Mouse (Mus musculus): ENCODE results near the gene Cacng4. TPM values are rescaled to one million over a fixed set of nuclear protein-coding genes. Genes with fewer than 3 reads are reported as not detected.

The Cacng4 gene
- total RNA-seq, 1 experiment = 0.98 TPM

GRCm38 (mm10) chr11:107743100-107743499, 51.3 kb downstream of the Cacng4 start:
- H3K4me1 ChIP-seq (ENCODE audit: control insufficient read depth in 2 of 2, insufficient read depth in 2 of 2, low read length in 2 of 2, poor library complexity in 1 of 2) = peaks cover 0 to 2% of the 10 kb centered on the region in 2 experiments; a peak in 1 of 4 replicates
- DNase-seq (ENCODE audit: low read depth, low spot score) = no peak
- no peaks in the 10 kb centered on the region for H3K36me3 ChIP-seq (ENCODE audit: control insufficient read depth, insufficient read depth, low read length, poor library complexity, severe bottlenecking)
- TF ChIP-seq ZNF384 (IDR thresholded peaks at IDR 0.05; ENCODE audit: low read depth, low read length) = no peak
- no peak for TF ChIP-seq ZC3H11A (IDR thresholded peaks at IDR 0.05; ENCODE audit: borderline replicate concordance, low read depth, low read length)
- no peak for TF ChIP-seq CHD2 (IDR thresholded peaks at IDR 0.05; ENCODE audit: low read depth, low read length)
- TF ChIP-seq HCFC1 (IDR thresholded peaks at IDR 0.05; ENCODE audit: borderline replicate concordance, insufficient read depth, low read length) = no peak
- no peak for TF ChIP-seq MAFK (IDR thresholded peaks at IDR 0.05; ENCODE audit: insufficient read depth, low read depth, low read length)
- no peak overlapping the region for H3K9ac ChIP-seq (ENCODE audit: insufficient read depth, low read depth, low read length, poor library complexity, severe bottlenecking)
- in situ Hi-C loops (cut with MboI; ENCODE audit: low sequenced_read_pairs in 2 of 2, unreplicated experiment in 2 of 2) = no loop called here
- no peak overlapping the region for H3K4me3 ChIP-seq (ENCODE audit: insufficient read depth in 1 of 2, low read depth in 1 of 2, low read length in 2 of 2, poor library complexity in 1 of 2, severe bottlenecking in 1 of 2)
- H3K27ac ChIP-seq (ENCODE audit: insufficient read depth, low read depth, low read length, poor library complexity, severe bottlenecking) = no peak overlapping the region
- H3K9me3 ChIP-seq (ENCODE audit: control insufficient read depth, insufficient read depth, low read depth, low read length) = no peaks in the 10 kb centered on the region

GRCm38 (mm10) chr11:107738418-107739099, 55.8 kb downstream of the Cacng4 start:
- H3K36me3 ChIP-seq (ENCODE audit: control insufficient read depth, insufficient read depth, low read length, poor library complexity, severe bottlenecking) = no peaks in the 10 kb centered on the region
- no peak overlapping the region for H3K27ac ChIP-seq (ENCODE audit: insufficient read depth, low read depth, low read length, poor library complexity, severe bottlenecking)
- DNase-seq (ENCODE audit: low read depth, low spot score) = no peak
- H3K4me1 ChIP-seq (ENCODE audit: control insufficient read depth in 2 of 2, insufficient read depth in 2 of 2, low read length in 2 of 2, poor library complexity in 1 of 2) = peaks cover 0 to 7% of the 10 kb centered on the region in 2 experiments; a peak in 1 of 4 replicates
- in situ Hi-C loops (cut with MboI; ENCODE audit: low sequenced_read_pairs in 2 of 2, unreplicated experiment in 2 of 2) = no loop called here
- H3K4me3 ChIP-seq (ENCODE audit: insufficient read depth in 1 of 2, low read depth in 1 of 2, low read length in 2 of 2, poor library complexity in 1 of 2, severe bottlenecking in 1 of 2) = peak overlapping the region; percentile 18 to 32; a peak in 3 of 4 replicates
- H3K9ac ChIP-seq (ENCODE audit: insufficient read depth, low read depth, low read length, poor library complexity, severe bottlenecking) = no peak overlapping the region
- H3K9me3 ChIP-seq (ENCODE audit: control insufficient read depth, insufficient read depth, low read depth, low read length) = no peaks in the 10 kb centered on the region
- TF ChIP-seq ZC3H11A (IDR thresholded peaks at IDR 0.05; ENCODE audit: borderline replicate concordance, low read depth, low read length) (no peak), CHD2 (IDR thresholded peaks at IDR 0.05; ENCODE audit: low read depth, low read length) (no peak), HCFC1 (IDR thresholded peaks at IDR 0.05; ENCODE audit: borderline replicate concordance, insufficient read depth, low read length) (no peak), MAFK (IDR thresholded peaks at IDR 0.05; ENCODE audit: insufficient read depth, low read depth, low read length) (no peak), ZNF384 (IDR thresholded peaks at IDR 0.05; ENCODE audit: low read depth, low read length) (no peak)

GRCm38 (mm10) chr11:107737886-107738285, 56.5 kb downstream of the Cacng4 start:
- H3K4me1 ChIP-seq (ENCODE audit: control insufficient read depth in 2 of 2, insufficient read depth in 2 of 2, low read length in 2 of 2, poor library complexity in 1 of 2) = peaks cover 0 to 7% of the 10 kb centered on the region in 2 experiments; a peak in 1 of 4 replicates
- DNase-seq (ENCODE audit: low read depth, low spot score) = no peak
- H3K36me3 ChIP-seq (ENCODE audit: control insufficient read depth, insufficient read depth, low read length, poor library complexity, severe bottlenecking) = no peaks in the 10 kb centered on the region
- H3K9ac ChIP-seq (ENCODE audit: insufficient read depth, low read depth, low read length, poor library complexity, severe bottlenecking) = no peak overlapping the region
- H3K27ac ChIP-seq (ENCODE audit: insufficient read depth, low read depth, low read length, poor library complexity, severe bottlenecking) = no peak overlapping the region
- TF ChIP-seq HCFC1 (IDR thresholded peaks at IDR 0.05; ENCODE audit: borderline replicate concordance, insufficient read depth, low read length) = no peak
- TF ChIP-seq ZC3H11A (IDR thresholded peaks at IDR 0.05; ENCODE audit: borderline replicate concordance, low read depth, low read length) = no peak
- TF ChIP-seq ZNF384 (IDR thresholded peaks at IDR 0.05; ENCODE audit: low read depth, low read length) = no peak
- no peak for TF ChIP-seq MAFK (IDR thresholded peaks at IDR 0.05; ENCODE audit: insufficient read depth, low read depth, low read length)
- TF ChIP-seq CHD2 (IDR thresholded peaks at IDR 0.05; ENCODE audit: low read depth, low read length) = no peak
- H3K9me3 ChIP-seq (ENCODE audit: control insufficient read depth, insufficient read depth, low read depth, low read length) = no peaks in the 10 kb centered on the region
- in situ Hi-C loops (cut with MboI; ENCODE audit: low sequenced_read_pairs in 2 of 2, unreplicated experiment in 2 of 2) = no loop called here
- H3K4me3 ChIP-seq (ENCODE audit: insufficient read depth in 1 of 2, low read depth in 1 of 2, low read length in 2 of 2, poor library complexity in 1 of 2, severe bottlenecking in 1 of 2) = no peak overlapping the region

- in situ Hi-C loops (cut with MboI; ENCODE audit: low sequenced_read_pairs in 2 of 2, unreplicated experiment in 2 of 2) = no loop called here
Observed at GRCm38 (mm10) chr11:107734133-107734532, 60.2 kb downstream of the Cacng4 start.

More at GRCm38 (mm10) chr11:107734133-107734532, 60.2 kb downstream of the Cacng4 start:
- Histone ChIP-seq H3K4me1 (ENCODE audit: control insufficient read depth in 2 of 2, insufficient read depth in 2 of 2, low read length in 2 of 2, poor library complexity in 1 of 2) (peaks cover 0 to 7% of the 10 kb centered on the region in 2 experiments; a peak in 1 of 4 replicates), H3K4me3 (ENCODE audit: insufficient read depth in 1 of 2, low read depth in 1 of 2, low read length in 2 of 2, poor library complexity in 1 of 2, severe bottlenecking in 1 of 2) (no peak overlapping the region), H3K9me3 (ENCODE audit: control insufficient read depth, insufficient read depth, low read depth, low read length) (no peaks in the 10 kb centered on the region), H3K27ac (ENCODE audit: insufficient read depth, low read depth, low read length, poor library complexity, severe bottlenecking) (no peak overlapping the region), H3K36me3 (ENCODE audit: control insufficient read depth, insufficient read depth, low read length, poor library complexity, severe bottlenecking) (no peaks in the 10 kb centered on the region), H3K9ac (ENCODE audit: insufficient read depth, low read depth, low read length, poor library complexity, severe bottlenecking) (no peak overlapping the region)
- no peak for DNase-seq (ENCODE audit: low read depth, low spot score)
- TF ChIP-seq HCFC1 (IDR thresholded peaks at IDR 0.05; ENCODE audit: borderline replicate concordance, insufficient read depth, low read length) (no peak), MAFK (IDR thresholded peaks at IDR 0.05; ENCODE audit: insufficient read depth, low read depth, low read length) (no peak), CHD2 (IDR thresholded peaks at IDR 0.05; ENCODE audit: low read depth, low read length) (no peak), ZNF384 (IDR thresholded peaks at IDR 0.05; ENCODE audit: low read depth, low read length) (no peak), ZC3H11A (IDR thresholded peaks at IDR 0.05; ENCODE audit: borderline replicate concordance, low read depth, low read length) (no peak)

Measured in ES-E14 (cell line).